Mouse (Mus musculus) heart, adult 2 months (tissue): Measurements from ENCODE around the gene Rbak. TPM values are rescaled to one million over a fixed set of nuclear protein-coding genes. Genes with fewer than 3 reads are reported as not detected.

Experiments
- DNase-seq, 2 experiments: peaks; one replicate each; pipeline ENCODE4 v3.0.0; 2021
- H3K27ac ChIP-seq: fragments of 200-600 bp; 2 replicates; pipeline ENCODE4 v1.8.1; 2022
- H3K27me3 ChIP-seq: fragments of 200-500 bp; 2 replicates; pipeline ENCODE4 v1.6.1; 2012; ENCODE audit warnings: mild to moderate bottlenecking, low read length, inconsistent platforms, mixed read lengths; ENCODE audit not compliant: control insufficient read depth, insufficient read depth
- H3K36me3 ChIP-seq: fragments of 200-500 bp; 2 replicates; pipeline ENCODE4 v1.6.1; 2012; ENCODE audit warnings: low read length, inconsistent platforms; ENCODE audit not compliant: control insufficient read depth, insufficient read depth
- H3K4me1 ChIP-seq: fragments of 200-500 bp; 2 replicates; pipeline ENCODE4 v1.6.1; 2011; ENCODE audit warnings: low read length; ENCODE audit not compliant: control insufficient read depth, insufficient read depth
- H3K4me3 ChIP-seq: fragments of 200-600 bp; 2 replicates; pipeline ENCODE4 v1.8.1; 2022
- H3K79me2 ChIP-seq: fragments of 200-500 bp; replicated peaks from 2 replicates; pipeline ENCODE4 v1.6.1; 2012; ENCODE audit warnings: mild to moderate bottlenecking, inconsistent platforms, low read length, moderate library complexity, mixed read lengths; ENCODE audit not compliant: control insufficient read depth, insufficient read depth
- H3K9ac ChIP-seq: fragments of 200-500 bp; 2 replicates; pipeline ENCODE4 v1.6.1; 2012; ENCODE audit warnings: low read depth, mild to moderate bottlenecking, control low read depth, inconsistent platforms, low read length, mixed read lengths
- CTCF ChIP-seq: fragments of 200-600 bp; IDR thresholded peaks from 2 replicates; pipeline ENCODE4 v1.8.1; 2022; ENCODE audit warnings: antibody characterized with exemption, mild to moderate bottlenecking, moderate library complexity
- EP300 ChIP-seq: fragments of 200-500 bp; IDR thresholded peaks from 2 replicates; pipeline ENCODE4 v1.6.1; 2011; ENCODE audit warnings: low read depth, low read length, control low read depth; ENCODE audit not compliant: insufficient read depth
- POLR2A ChIP-seq: fragments of 200-500 bp; IDR thresholded peaks from 2 replicates; pipeline ENCODE4 v1.6.1; 2011; ENCODE audit warnings: mild to moderate bottlenecking, low read depth, low read length, control low read depth; ENCODE audit not compliant: insufficient read depth
- WGBS: fragments of 180-500 bp; shearing (Covaris S2); methylation state at CpG from one replicate; pipeline ENCODE4 v1.1.7; 2018; 5-methylcytosine and 5-hydroxymethylcytosine counted together
- intact Hi-C: fragments of 180-260 bp; cut with DNase I; formaldehyde crosslinking; loops from one replicate; pipeline ENCODE4 v1.15.1; 2025
- microRNA-seq, 2 experiments: library from miRNA; unstranded; fragments of <30 nt; microRNA quantifications; one replicate each; pipeline ENCODE4 v1.2.0; 2021
- polyA plus RNA-seq: library from polyadenylated mRNA; depleted of rRNA; stranded (reverse); fragments of >200 nt; gene quantifications from 2 replicates; pipeline ENCODE4 v1.2.3, GENCODE M21; 2012; rRNA removed
- total RNA-seq, 2 experiments: library from RNA; stranded (reverse); gene quantifications; 2 replicates each; pipeline ENCODE4 v1.2.3; 2021

Gene Rbak
- total and polyA plus RNA-seq, 3 experiments, result 1.9 to 4.4 (median 4.3) TPM

DNA sequence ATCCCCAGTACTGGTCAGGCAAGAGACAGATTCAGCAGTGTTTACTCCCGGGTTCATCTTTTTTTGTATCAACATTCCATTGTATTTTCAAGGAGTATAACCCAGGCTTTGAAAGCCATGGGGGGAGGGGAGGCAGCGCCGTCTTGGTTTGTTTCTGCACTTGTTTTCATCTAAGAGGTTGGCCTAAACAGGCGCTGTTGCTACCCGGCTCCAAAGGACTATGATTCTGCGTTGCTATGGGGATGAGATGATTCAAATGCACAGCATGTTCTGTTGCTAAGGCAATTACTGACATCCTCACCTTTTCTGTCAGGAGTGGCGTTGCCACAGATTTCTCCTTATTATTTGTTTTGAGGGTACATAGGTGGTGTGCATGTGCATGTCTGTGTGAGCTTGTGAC lies 55.0 kb downstream of the Rbak start:
- no peaks in the 10 kb centered on the region for H3K79me2 ChIP-seq
- WGBS, result 76% methylated on average over 7 of the region's 7 CpGs
- intact Hi-C loops, result no loop called here

DNA sequence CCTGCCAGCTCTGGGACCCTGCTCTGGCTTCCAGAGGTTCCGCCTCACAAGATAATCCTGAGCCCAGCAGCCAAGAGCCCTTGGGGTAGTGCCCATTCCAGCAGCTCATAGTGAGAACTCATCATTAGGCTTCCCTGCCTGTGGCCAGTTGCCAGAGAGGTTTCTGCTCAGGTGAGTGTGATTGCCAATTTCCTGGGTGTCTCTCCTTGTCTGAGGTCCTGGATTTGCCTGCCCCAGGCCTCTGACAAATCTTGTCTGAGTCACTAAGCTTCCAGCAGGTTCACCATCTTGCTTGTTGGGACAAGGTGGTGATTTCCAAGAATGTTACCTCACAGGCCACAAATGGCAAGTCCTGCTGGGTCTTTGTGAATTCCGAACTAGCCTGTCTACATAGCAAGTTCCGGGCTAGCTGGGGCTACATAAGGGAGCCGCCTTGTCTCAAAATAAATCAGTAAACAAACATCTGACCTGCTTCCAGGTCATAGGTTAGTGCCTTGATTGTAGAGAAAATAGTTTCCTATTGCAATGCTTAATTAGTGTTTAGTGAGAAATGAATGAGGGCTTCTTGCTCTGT lies 55.7 kb downstream of the Rbak start:
- 85% methylated on average over 4 of the region's 4 CpGs for WGBS
- DNase-seq, result no peak
- H3K36me3 ChIP-seq, result no peaks in the 10 kb centered on the region
- intact Hi-C loops, result no loop called here
- H3K27me3 ChIP-seq, result no peaks in the 10 kb centered on the region
- no peaks in the 10 kb centered on the region for H3K4me1 ChIP-seq
- H3K27ac ChIP-seq, result no peak overlapping the region
- H3K9ac ChIP-seq, result no peak overlapping the region
- H3K79me2 ChIP-seq, result no peaks in the 10 kb centered on the region
- TF ChIP-seq CTCF (no peak), POLR2A (no peak), EP300 (no peak)
- H3K4me3 ChIP-seq, result no peak overlapping the region

More for the DNA sequence above, 55.0 kb downstream of the Rbak start:
- Histone ChIP-seq H3K9ac (no peak overlapping the region), H3K36me3 (no peaks in the 10 kb centered on the region), H3K27ac (no peak overlapping the region), H3K4me3 (no peak overlapping the region), H3K4me1 (no peaks in the 10 kb centered on the region), H3K27me3 (no peaks in the 10 kb centered on the region)
- TF ChIP-seq EP300 (no peak), CTCF (no peak), POLR2A (no peak)
- no peak for DNase-seq

DNA sequence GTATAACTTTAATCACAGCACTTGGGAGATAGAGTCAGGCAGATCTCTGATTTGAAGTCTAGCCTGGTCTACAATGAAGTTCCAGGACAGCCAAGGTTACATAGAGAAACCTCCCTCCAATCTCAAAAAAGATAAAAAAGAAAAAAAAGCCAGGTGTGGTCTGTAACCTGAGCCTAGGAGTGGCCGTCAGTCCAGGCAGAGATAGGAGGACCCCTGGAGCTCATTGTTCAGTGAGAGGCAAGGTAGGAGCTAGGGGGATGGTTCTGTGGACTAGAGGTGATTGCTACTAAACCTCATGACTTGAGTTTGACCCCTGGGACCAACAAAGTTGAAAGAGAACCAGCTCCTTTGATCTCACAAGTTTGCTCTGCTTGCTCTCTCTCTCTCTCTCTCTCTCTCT lies 57.9 kb downstream of the Rbak start:
- Histone ChIP-seq H3K36me3 (no peaks in the 10 kb centered on the region), H3K27ac (no peak overlapping the region), H3K9ac (no peak overlapping the region), H3K4me1 (no peaks in the 10 kb centered on the region), H3K4me3 (no peak overlapping the region), H3K27me3 (0 out of 2 replicates have a peak, but pooled peaks cover under 1% of the 10 kb centered on the region), H3K79me2 (no peaks in the 10 kb centered on the region)
- 37% methylated on average over 1 of the region's 1 CpGs for WGBS
- DNase-seq, result no peak
- no peak for TF ChIP-seq CTCF
- no peak for TF ChIP-seq EP300
- no peak for TF ChIP-seq POLR2A
- intact Hi-C loops, result no loop called here

Small RNA genes lying within 50 kb of the gene (microRNA-seq; reads per million reads assigned to microRNA genes)
- 0 reads per million in 2 experiments for gene Gm44405

Other genes starting within 250 kb of the Rbak start
- gene Fscn1, start 220.4 kb downstream of the Rbak start, total RNA-seq, result 10 to 100 TPM; 18.7 to 22.5 TPM
- 37.0 and 47.7 TPM in 2 replicates for gene Fscn1, start 220.4 kb downstream of the Rbak start, polyA plus RNA-seq
- 10 to 100 TPM; 23.3 to 23.8 TPM for gene Rnf216, start 67.8 kb downstream of the Rbak start, total RNA-seq
- gene Rnf216, start 67.8 kb downstream of the Rbak start, polyA plus RNA-seq, result 16.5 and 16.8 TPM in 2 replicates
- gene Olfr718-ps1, start 33.2 kb downstream of the Rbak start, total RNA-seq, result not detected
- not detected in 2 replicates for gene Olfr718-ps1, start 33.2 kb downstream of the Rbak start, polyA plus RNA-seq
- gene Spdye4b, start 242 bp upstream of the Rbak start, total RNA-seq, result not detected
- gene Spdye4b, start 242 bp upstream of the Rbak start, polyA plus RNA-seq, result not detected in 2 replicates
- not detected for gene Spdye4a, start 46.1 kb upstream of the Rbak start, total RNA-seq
- 0.14 TPM in 1 of 2 replicates, not detected in the other for gene Spdye4a, start 46.1 kb upstream of the Rbak start, polyA plus RNA-seq
- gene Zfp12, start 54.4 kb upstream of the Rbak start, total RNA-seq, result 1 to 10 TPM; 7.9 to 8.2 TPM
- 6.7 and 12.7 TPM in 2 replicates for gene Zfp12, start 54.4 kb upstream of the Rbak start, polyA plus RNA-seq
- 1 to 10 TPM; 4.5 to 5.4 TPM for gene Zfp316, start 89.2 kb upstream of the Rbak start, total RNA-seq
- gene Zfp316, start 89.2 kb upstream of the Rbak start, polyA plus RNA-seq, result 3.0 and 3.6 TPM in 2 replicates
- gene Zfp853, start 112.8 kb upstream of the Rbak start, total RNA-seq, result under 1 TPM; 0.13 to 0.14 TPM
- 0.35 and 0.39 TPM in 2 replicates for gene Zfp853, start 112.8 kb upstream of the Rbak start, polyA plus RNA-seq
- 10 to 100 TPM; 16.9 to 17.5 TPM for gene E130309D02Rik, start 134.6 kb upstream of the Rbak start, total RNA-seq
- gene E130309D02Rik, start 134.6 kb upstream of the Rbak start, polyA plus RNA-seq, result 13.1 and 13.3 TPM in 2 replicates
- 10 to 100 TPM; 26.6 to 26.7 TPM for gene Zdhhc4, start 148.5 kb upstream of the Rbak start, total RNA-seq
- gene Zdhhc4, start 148.5 kb upstream of the Rbak start, polyA plus RNA-seq, result 48.4 and 49.7 TPM in 2 replicates
- gene Grid2ip, start 176.6 kb upstream of the Rbak start, total RNA-seq, result not detected
- not detected in 2 replicates for gene Grid2ip, start 176.6 kb upstream of the Rbak start, polyA plus RNA-seq
- 10 to 100 TPM; 49.6 to 52.3 TPM for gene Kdelr2, start 223.1 kb upstream of the Rbak start, total RNA-seq
- 50.5 and 76.6 TPM in 2 replicates for gene Kdelr2, start 223.1 kb upstream of the Rbak start, polyA plus RNA-seq